Mouse (Mus musculus): ENCODE measurements around the gene Atp13a2. TPM values are rescaled to one million over a fixed set of nuclear protein-coding genes. Genes with fewer than 3 reads are reported as not detected.

Atp13a2 gene
- polyA plus RNA-seq (2015; fragmentation: Illumina TruSeq; extraction: RNeasy Lipid Tissue Mini Kit (QIAGEN cat#74804); ENCODE audit: insufficient read depth, low read depth, low replicate concordance) = 37.3 TPM

GRCm38 (mm10) chr4:140986711-140987395, at the start of gene Atp13a2:
Atp13a2 (plus strand) TSS chr4:140986873.

DNA sequence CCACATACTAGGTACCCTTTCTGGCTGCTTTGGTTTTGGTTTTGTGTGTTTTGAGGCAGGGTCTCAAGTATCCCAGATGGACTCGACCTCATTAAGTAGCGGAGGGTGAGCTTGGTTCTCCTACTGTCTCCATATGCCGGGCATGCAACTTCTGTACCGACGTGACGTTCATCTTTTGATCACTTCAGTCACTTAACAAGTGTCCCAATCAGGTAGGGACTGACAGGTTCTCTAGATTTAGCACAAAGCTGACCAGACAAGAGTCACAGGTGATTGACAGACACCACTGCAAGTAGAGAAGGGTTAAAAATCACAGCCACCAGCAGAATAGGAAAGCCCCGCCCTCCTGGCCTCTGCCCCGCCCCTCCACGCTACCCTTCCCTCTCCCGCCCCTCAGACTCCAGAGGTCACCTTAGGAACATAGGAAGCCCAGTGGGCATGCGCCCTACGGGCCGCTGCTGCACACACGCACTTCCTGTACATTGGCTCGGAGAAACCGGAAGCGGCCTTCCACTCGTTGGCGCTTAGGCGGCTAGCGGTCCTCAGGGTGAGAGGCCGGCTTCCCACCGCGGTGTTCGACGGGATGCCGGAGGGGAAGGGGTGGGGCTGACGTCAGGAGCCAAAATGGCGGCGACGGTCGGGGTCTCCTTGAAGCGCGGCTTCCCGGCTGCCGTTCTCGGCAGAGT, 25.7 kb upstream of the Atp13a2 start, which contains the start of gene Sdhb:
Gene Sdhb (plus strand): TSS at position 423 of the 686 bp plus-strand sequence.

DNA sequence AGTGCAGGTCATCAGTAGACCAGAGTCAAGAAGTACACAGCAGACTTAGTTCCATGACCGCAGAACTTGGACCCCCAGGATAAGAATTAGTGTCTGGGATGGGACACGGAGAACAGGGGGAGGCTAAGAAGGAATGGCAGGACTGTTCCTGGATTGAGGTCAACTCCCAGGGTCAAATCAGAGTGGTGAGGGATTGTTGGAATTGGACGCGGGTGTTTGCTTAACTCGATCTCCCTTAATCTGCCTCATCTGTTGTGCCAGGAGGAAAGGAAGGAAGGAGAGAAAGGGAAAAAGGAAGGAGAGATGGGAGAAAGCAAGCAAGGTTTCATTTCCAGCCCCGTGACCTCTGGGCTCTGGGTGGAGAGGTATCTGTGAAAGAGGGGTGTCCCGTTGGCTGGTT, 23.4 kb downstream of the Atp13a2 start, which contains the start of gene Mfap2:
Gene Mfap2 (plus strand): TSS at position 301 of the 400 bp plus-strand sequence.

Other genes starting within 250 kb of the Atp13a2 start
- gene Padi6, start 244.2 kb upstream of the Atp13a2 start, polyA plus RNA-seq (2015; fragmentation: Illumina TruSeq; extraction: RNeasy Lipid Tissue Mini Kit (QIAGEN cat#74804); ENCODE audit: insufficient read depth, low read depth, low replicate concordance) = not detected
- 1.5 TPM for gene Padi4, start 212.6 kb upstream of the Atp13a2 start, polyA plus RNA-seq (2015; fragmentation: Illumina TruSeq; extraction: RNeasy Lipid Tissue Mini Kit (QIAGEN cat#74804); ENCODE audit: insufficient read depth, low read depth, low replicate concordance)
- not detected for gene Padi3, start 176.2 kb upstream of the Atp13a2 start, polyA plus RNA-seq (2015; fragmentation: Illumina TruSeq; extraction: RNeasy Lipid Tissue Mini Kit (QIAGEN cat#74804); ENCODE audit: insufficient read depth, low read depth, low replicate concordance)
- not detected for gene Padi1, start 141.1 kb upstream of the Atp13a2 start, polyA plus RNA-seq (2015; fragmentation: Illumina TruSeq; extraction: RNeasy Lipid Tissue Mini Kit (QIAGEN cat#74804); ENCODE audit: insufficient read depth, low read depth, low replicate concordance)
- gene Padi2, start 80.5 kb upstream of the Atp13a2 start, polyA plus RNA-seq (2015; fragmentation: Illumina TruSeq; extraction: RNeasy Lipid Tissue Mini Kit (QIAGEN cat#74804); ENCODE audit: insufficient read depth, low read depth, low replicate concordance) = 3.6 TPM
- gene Sdhb, start 25.7 kb upstream of the Atp13a2 start, polyA plus RNA-seq (2015; fragmentation: Illumina TruSeq; extraction: RNeasy Lipid Tissue Mini Kit (QIAGEN cat#74804); ENCODE audit: insufficient read depth, low read depth, low replicate concordance) = 36.6 TPM
- gene Mfap2, start 23.5 kb downstream of the Atp13a2 start, polyA plus RNA-seq (2015; fragmentation: Illumina TruSeq; extraction: RNeasy Lipid Tissue Mini Kit (QIAGEN cat#74804); ENCODE audit: insufficient read depth, low read depth, low replicate concordance) = 9.6 TPM
- gene Crocc, start 73.7 kb downstream of the Atp13a2 start, polyA plus RNA-seq (2015; fragmentation: Illumina TruSeq; extraction: RNeasy Lipid Tissue Mini Kit (QIAGEN cat#74804); ENCODE audit: insufficient read depth, low read depth, low replicate concordance) = 5.2 TPM
- 17.8 TPM for gene Necap2, start 91.5 kb downstream of the Atp13a2 start, polyA plus RNA-seq (2015; fragmentation: Illumina TruSeq; extraction: RNeasy Lipid Tissue Mini Kit (QIAGEN cat#74804); ENCODE audit: insufficient read depth, low read depth, low replicate concordance)
- gene Spata21, start 101.5 kb downstream of the Atp13a2 start, polyA plus RNA-seq (2015; fragmentation: Illumina TruSeq; extraction: RNeasy Lipid Tissue Mini Kit (QIAGEN cat#74804); ENCODE audit: insufficient read depth, low read depth, low replicate concordance) = not detected
- gene Szrd1, start 152.9 kb downstream of the Atp13a2 start, polyA plus RNA-seq (2015; fragmentation: Illumina TruSeq; extraction: RNeasy Lipid Tissue Mini Kit (QIAGEN cat#74804); ENCODE audit: insufficient read depth, low read depth, low replicate concordance) = 9.8 TPM
- 2.8 TPM for gene Fbxo42, start 161.0 kb downstream of the Atp13a2 start, polyA plus RNA-seq (2015; fragmentation: Illumina TruSeq; extraction: RNeasy Lipid Tissue Mini Kit (QIAGEN cat#74804); ENCODE audit: insufficient read depth, low read depth, low replicate concordance)
- gene Rsg1, start 227.1 kb downstream of the Atp13a2 start, polyA plus RNA-seq (2015; fragmentation: Illumina TruSeq; extraction: RNeasy Lipid Tissue Mini Kit (QIAGEN cat#74804); ENCODE audit: insufficient read depth, low read depth, low replicate concordance) = not detected